Mouse (Mus musculus): Measurements from ENCODE around the gene Cacna1c.

Cacna1c gene

DNA sequence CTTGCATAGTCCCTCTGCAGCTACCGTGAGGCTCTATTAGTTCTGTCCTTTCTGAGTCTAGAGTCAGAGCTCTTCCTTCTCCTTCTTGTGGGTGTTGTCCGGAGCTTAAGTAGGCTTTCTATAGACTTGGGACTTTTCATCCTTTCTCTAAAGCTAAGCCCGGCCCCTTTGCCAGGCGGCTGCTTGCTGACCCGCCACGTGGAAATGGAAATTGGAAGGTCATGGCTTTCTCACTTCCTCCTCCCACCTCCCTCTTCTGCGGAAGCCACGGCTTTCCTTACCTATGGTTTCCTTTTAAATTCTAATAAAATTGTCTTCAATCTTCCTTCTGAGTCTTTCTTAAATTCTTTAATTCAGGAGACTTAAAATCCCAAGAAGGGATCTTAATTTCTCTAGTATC, 148.9 kb downstream of the Cacna1c start:
- no peak for DNase-seq

DNA sequence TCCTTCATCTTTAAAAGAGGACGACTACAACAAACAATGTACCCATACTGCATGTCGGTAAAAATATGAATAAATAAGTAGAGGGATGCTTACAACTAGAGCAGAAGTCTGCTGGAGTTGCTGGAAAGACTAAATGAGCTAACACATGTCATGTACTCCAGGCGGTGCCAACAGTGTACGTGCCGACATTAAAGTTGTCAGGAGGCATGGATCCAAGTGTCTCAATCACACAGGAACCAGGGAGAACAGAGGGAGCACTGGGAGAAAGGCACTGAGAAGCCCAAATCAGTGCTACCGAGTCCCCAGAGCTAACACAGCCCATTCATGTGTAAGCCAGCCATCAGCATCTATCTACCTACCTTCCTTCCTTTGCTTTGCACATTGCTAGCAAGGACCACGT, 150.7 kb downstream of the Cacna1c start:
- DNase-seq = no peak

DNA sequence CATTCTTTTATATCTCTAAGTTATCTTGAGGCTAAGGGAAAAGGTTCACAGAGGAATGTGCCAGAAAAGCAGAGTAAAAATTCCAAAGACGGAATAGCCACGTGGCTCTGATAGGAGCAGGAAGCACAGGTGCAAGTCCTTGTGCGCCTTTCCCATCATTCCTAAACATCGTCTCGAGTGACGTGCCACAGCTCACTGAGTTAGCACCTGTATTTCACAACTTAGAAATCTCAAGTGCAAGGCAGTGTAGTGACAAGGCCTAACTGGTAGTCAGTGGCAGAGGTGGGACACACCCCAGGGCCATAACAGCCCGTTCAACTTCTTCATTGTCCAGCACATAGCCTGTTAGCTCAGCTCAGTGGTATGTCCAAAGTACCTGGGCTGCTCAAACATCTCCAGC, 152.1 kb downstream of the Cacna1c start:
- DNase-seq = no peak

DNA sequence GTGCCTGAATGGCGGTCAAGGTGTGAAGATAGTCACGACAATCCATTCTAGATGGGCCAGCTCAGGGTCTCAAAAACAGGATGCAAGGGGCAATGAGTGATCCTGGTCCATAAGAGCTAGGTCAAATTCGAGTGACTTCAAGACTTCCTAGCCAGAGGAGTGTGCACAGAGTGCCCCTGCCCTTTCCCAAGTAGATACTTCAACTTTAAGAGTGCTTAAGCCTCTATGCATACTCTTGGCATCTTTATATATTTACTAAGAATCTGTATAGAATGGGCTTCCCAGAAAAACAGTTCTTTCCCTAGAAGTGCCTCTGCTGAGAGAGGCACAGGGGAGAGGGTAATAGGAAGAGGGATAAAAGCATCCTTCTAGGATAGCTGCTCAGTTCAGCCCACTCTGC, 153.4 kb downstream of the Cacna1c start:
- DNase-seq = no peak

DNA sequence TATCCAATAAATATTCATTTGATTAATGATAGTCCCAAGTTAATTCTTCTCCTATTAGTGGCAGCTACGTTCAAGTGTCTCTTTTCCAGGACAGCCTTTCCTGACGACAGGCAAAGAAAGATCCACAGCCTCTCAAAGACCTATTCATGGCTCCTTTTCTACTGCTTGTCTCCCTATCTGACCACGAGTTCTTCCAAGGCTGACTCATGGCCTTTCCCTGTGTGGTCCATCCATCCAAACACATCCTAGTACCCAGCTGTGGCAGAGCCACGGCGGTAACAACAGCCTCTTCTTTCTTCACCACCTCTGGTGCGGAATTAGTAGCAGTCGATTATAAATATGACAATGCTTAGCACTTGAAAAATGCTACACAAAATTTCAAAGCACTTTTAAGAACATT, 155.3 kb downstream of the Cacna1c start:
- no peak for DNase-seq

DNA sequence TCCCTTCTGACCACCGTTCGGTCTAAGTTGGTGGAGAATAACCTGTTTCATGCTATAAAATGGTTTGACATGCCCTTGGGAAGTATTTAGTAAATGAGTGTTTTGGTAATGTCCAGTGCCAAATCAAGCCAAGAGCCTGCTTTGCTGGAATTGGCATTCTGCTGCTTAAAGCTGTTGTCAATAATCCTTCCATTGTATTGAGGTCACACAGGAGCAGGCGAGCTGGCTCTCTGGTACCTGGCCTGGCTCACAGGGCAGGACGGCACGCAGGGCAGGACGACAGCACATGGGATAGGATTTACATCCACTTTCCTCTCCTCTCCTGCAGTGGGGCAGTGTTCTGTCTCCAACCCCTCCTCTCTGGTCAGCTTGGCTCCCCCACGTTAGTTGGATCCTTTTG, 156.4 kb downstream of the Cacna1c start:
- no peak for DNase-seq

DNA sequence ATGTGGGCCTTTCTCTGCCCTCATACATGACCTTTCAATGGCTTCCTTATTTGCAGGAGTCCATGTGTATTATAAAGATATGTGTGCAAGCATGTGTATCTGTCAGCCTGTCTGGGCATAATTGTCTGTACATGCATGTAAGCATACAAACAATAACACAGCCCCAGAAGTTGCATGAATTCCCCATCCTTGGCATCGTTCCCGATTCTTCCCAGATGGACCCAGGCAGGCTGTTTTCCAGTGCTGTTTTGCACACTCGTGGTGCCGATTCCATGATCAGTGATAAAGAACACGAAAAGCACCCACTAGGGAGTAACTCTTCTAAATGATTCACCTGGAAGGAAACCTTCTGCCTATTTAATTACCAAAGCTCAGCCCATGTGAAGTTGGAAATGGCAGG, 156.9 kb downstream of the Cacna1c start:
- DNase-seq = no peak

DNA sequence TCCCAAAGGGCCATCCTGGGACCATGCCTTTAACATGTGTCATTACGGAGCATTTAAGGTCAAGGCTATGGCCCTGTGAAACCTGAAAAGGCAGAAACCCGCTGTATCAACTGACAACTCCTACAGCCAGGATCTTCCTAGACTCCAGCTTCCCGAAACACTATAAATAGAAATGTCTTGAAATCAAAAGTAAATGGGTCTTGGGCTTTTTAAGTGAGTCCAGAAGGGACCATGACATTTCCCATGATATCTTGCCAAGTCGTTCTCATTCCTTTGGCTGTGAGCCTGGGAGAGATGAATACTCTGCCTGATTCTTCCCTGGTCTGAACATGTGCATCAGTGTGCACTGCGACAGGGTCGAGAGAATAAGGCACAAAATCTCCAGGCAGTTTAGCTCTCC, 158.4 kb downstream of the Cacna1c start:
- no peak for DNase-seq

DNA sequence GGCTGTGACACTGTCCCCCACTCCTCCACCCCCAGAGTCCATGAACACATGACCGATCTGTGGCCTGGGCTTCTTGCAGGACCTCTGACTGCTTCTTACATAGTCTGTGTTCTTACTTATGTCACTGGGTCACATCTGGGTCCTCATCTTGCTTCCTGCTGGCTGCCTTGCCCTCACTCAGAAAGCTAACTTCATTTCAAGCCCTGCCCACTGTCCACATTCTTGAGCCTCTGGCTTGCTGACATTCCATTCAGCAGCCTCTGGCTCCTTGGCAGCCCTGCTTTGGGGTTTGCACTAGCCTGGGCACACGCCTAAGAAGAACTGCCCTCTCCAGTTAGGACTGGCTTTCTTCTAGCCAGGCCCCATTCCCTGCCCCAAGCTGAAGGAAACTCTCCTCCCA, 159.2 kb downstream of the Cacna1c start:
- no peak for DNase-seq

DNA sequence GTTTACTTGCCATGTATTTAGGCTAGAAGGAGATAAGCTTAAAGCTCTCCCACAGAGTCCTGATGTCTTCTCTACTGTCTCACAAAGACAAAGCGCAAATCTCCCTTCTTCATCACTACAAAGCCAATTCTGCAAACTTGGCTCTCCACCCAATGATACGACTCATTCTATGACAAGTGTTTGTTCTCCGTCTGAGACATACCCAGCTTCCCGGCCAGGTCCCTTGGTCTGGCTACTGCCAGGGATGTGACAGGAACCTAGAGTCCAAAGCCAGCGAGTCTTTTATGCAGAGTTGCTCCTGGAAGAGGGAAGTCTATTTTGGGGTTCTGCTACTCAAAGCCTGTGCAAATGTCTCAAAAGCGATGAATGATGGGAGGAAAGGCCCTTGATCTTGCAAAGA, 160.9 kb downstream of the Cacna1c start:
- no peak for DNase-seq

DNA sequence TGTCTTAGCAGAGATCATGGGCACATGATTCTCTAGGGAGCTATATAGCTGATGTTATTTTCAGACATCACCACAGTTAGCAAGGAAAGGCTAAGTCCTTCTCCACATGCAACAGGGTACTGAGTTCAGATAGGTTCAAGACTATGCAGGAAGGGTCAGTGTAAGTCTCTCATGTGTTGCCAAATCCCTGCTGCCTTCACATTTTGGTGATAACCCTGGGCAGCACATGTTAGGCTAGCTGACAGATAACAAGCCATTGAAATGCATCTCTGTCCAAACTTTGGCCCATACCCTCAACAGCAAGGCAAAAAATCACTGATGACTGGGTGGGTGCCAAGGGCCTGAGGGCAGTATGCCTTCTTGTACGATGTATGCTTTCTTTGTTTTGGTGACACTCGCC, 161.3 kb downstream of the Cacna1c start:
- no peak for DNase-seq

DNA sequence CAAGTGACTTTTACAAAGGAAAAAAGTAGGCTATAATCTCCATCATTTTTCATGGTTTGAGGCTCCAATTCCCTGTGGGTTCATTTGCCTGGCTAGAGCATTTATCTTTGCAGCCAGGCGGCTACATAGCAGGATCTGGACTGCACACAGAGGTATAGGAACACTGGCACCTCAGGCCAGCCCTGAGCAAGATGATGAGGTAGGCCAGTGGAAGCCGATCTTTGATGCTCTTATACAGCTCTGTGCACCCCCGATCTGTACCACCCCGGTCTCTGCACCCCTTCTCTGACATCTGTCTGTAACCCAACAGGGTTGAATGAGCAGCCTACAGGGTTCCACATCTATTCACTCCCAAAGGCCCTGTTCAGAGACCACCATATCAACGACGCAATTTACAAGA, 168.3 kb downstream of the Cacna1c start:
- no peak for DNase-seq

DNA sequence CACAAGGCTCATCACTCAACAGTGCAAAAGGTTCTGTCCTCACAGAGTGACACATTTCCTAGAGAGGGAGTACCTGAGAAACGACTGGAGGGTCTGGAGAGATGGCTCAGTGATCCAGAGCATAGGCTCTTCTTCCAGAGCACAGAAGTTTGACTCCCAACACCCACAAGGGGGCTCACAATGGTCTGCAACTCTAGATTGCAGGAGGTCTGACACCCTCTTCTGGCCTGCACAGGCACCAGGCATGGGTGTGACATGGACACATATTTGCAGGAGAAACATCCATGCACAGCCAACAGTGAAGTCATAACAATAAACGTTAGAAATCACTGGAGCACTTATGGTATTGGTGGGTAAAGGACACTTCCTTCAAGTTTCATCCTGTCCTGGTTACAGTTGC, 173.4 kb downstream of the Cacna1c start:
- no peak for DNase-seq

DNA sequence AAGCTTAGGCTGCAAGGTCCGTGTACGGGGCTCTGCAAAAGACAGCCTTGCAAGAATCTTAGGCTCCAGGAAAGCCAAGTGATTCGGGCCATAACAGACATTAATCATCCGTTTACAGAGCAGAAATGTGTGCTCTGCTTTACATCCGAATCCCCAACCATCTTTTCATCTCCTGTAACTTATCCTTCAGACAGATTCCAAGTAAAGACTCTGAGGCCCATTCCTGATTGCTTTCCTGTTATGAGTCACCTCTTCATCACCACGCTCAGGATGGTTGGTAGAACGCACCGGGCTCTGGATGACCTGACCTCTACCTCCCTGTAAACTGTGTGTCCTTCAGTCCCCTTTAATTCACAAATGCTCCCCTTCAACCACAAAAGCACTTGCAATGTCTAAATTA, 175.0 kb downstream of the Cacna1c start:
- DNase-seq = no peak

DNA sequence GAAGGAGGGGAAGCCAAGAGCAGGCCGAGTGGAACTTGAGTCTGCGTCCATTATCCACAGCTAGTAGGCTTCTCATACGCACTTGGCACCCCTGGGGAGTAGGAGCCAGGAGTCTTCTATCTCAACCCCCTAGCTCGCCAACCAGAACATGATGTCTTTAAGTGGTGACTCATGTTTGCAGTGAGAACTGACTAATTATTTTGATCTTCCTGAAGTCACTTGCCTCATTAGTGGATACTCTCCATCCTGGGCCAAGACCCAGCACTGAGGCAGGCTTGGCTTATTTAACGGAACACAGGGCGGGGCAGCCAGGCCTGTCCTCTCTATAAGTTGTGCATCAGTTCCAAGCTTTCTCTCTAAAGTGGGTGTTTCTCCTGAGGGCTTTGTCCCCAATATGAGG, 177.3 kb downstream of the Cacna1c start:
- no peak for DNase-seq

DNA sequence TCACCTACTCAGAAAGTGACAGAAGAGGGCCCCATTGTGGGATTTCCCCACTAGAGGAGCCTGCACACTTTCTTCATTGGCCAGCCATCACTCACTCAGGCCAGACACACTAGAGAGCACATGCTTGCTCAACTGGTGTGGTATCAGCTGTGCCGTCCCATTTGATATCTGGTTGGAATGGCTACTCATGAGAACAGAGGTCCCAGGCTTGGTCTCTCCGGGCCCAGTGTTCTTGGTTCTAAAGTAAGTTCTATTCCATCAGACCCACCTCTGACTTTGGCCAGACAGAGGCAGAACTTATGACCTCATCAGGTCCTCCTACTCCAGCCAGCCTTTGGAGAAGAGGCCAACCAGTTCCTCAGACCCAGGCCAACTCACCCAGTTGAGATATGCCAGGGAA, 178.0 kb downstream of the Cacna1c start:
- no peak for DNase-seq

DNA sequence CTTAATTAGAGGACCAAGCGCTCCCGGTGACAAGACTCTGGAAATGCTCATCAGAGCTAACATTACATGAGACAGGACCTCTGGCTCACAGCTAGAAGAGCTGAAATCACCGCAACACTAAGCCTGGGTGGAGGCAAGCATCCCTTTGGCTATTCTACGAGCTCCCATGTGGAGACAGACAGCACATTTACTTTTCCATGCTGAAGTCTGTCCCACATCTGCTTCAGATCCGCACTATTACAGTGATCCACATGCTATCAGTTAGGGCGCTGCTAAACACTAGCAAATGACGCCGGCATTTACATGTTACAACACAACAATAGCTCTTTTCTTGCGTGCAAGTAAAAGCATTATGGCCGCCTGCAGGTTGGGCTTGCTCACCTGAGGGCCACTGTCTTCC, 178.7 kb downstream of the Cacna1c start:
- no peak for DNase-seq

DNA sequence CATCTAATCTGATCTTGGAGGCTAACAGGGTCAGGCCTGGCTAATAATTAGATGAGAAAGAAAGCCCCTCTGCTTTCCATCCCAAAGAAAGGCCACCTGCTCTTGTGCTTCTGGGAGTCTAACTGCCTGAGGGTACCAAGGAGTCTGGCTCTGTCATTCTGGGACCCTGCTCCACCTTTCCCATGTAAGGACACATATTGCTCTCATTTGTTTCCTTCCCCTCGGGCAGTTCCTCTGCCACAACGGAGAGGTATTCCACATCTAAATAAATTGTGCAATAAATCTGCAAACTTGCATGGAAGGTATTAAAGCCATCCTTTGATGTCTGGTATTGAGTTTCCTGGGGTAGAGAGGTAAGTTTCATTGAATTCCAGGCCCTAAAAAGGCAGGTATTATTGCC, 180.9 kb downstream of the Cacna1c start:
- no peak for DNase-seq

DNA sequence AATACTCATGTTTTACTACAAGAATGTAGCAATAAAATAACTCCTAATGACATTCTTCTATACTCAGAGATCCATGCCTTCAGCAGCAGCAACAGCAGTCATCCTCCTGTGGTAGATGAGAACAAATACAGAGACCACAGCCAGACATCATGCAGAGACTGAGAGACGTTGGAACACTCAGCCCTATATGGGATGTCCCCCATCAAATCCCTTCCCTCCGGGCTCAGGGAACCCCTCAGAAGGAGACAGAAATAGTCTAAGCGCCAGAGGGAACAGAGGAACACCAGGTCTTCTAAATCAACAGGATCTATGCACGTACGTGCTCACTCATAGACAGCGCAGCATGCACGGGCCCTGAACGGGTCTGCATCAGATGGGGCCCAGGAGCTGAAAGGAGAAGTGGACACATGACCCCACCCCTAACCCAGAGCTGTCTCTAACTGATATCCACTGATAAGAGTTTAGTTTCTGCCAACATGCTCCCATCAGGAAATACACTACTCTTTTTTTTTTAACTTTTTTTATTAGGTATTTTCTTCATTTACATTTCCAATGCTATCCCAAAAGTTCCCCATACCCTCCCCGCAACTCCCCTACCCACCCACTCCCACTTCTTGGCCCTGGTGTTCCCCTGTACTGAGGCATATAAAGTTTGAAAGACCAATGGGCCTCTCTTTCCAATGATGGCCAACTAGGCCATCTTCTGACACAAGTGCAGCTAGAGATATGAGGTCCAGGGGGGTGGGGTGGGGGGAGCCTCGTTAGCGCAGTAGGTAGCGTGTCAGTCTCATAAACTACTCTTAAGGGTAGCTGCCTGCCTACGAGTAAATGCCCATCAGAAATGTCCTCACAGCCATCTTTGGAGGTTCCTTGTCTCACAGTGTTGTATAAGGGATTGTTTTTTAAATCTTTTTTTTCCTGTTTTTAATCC, 182.8 kb downstream of the Cacna1c start:
- no peak for DNase-seq

DNA sequence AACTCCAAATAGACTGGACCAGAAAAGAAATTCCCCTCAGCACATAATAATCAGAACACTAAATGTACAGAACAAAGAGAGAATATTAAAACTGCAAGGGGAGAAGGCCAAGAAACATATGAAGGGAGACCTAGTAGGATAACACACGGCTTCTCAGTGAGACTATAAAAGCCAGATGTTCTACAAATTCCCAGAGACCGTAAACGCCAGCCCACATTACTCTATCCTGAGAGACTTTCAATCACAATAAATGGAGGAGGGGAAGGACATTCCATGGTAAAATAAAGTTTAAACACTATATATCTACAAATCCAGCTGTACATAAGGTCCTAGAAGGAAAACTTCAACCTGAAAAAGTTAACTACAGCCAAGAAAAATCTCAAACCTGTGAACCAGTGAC, 185.3 kb downstream of the Cacna1c start:
- DNase-seq = no peak

DNA sequence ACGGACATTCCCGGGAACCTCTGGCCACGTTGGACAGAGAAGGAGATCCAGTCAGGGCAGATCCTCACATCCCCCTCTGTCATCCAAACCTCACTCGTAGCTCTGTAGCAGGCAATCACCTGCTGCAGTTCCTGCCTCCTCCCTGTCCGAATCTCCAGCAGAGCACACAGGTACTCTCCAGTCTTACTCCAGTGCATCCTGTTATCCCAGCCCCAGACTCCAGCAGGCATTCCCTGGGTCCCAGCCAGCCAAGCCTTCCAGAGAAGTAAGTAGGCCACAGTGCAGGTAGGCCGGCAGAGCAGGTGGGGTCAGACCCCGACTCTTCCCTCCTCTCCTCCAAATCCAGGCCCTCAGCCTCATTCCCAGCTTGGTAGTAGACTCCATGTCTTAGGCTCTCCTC, 186.7 kb downstream of the Cacna1c start:
- DNase-seq = no peak

DNA sequence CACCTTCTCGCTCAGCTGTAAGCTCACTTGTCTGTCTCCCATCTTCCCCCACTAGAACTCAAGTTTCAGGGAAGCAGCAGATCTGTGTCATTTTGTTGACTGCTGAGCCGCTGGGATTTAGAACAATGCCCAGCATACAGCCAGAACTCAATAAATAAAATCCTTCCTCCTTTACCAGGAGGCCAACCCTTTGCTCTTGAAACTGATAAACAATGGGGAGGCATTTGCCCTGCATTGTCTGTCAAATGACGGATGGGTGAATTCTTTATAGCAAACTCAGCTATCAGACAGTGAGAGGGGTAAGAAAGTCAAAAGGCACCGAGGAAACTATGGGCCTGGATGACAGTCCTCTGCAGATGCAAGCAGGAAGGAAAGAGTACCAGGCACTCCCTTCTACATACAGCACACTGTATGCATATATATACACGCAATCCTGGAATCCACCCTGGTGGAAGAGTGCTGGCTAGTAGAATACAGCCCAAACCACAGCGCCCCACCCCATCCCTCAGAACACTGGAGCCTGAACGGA, 187.5 kb downstream of the Cacna1c start:
- no peak for DNase-seq

DNA sequence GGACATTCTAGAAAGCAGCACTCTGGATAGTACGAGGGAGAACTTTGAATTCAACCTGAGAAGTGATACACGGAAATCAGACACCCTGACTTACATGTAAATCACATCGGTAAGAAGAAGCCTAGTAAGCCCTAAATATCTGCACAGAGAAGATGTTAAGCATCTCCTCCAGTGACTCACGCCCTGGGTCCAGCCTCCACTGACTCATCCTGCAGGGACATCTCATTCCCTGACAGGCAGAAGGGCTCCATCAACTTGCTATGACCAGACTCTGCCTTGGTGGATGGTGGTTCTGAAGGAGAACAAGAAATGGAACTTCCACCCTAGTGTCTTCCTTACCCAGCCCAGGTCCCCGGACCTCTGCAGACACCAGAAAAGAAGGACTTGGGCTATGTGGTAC, 191.6 kb downstream of the Cacna1c start:
- DNase-seq = no peak

DNA sequence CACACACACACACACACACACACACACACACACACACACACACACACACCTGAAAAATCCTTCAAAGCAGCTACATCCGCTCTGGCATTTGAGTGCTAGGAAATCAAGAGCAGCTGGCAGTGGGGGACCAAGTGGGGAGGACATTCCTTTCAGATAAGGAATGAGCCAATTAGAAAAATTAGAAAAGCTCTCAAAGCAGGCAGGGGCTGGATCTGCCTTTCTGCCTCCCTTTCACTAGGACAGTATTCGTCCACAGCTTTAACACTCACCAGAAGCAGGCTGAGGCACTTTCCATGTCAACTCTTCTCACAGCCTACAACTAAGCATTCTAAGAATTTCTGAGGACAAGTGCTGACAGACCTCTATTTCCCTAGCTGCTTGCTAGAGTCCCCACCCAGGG, 194.8 kb downstream of the Cacna1c start:
- no peak for DNase-seq

DNA sequence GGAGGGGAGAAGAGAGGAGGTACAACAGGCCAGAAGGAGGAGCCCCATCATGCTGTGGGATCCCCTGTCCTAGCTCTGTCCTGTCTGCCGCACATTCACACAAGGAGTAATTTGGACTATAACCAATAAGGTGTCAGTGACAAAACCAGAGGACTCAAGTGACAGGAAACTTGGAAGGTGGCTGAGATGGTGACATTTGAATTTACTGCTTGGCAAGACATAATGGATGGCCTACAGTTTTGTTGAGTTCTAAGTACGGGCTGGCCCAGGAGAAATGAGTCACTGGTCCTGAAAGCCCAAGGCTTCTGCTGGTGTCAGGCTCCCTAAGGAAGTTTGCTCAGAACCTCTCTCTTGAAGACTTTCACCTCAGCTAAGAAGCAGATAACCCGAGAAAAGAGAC, 196.0 kb downstream of the Cacna1c start:
- DNase-seq = no peak

All from kidney, adult 18-20 months (tissue).